ENCODE assay signal across 8 mouse cellular contexts in the genomic region with DNA sequence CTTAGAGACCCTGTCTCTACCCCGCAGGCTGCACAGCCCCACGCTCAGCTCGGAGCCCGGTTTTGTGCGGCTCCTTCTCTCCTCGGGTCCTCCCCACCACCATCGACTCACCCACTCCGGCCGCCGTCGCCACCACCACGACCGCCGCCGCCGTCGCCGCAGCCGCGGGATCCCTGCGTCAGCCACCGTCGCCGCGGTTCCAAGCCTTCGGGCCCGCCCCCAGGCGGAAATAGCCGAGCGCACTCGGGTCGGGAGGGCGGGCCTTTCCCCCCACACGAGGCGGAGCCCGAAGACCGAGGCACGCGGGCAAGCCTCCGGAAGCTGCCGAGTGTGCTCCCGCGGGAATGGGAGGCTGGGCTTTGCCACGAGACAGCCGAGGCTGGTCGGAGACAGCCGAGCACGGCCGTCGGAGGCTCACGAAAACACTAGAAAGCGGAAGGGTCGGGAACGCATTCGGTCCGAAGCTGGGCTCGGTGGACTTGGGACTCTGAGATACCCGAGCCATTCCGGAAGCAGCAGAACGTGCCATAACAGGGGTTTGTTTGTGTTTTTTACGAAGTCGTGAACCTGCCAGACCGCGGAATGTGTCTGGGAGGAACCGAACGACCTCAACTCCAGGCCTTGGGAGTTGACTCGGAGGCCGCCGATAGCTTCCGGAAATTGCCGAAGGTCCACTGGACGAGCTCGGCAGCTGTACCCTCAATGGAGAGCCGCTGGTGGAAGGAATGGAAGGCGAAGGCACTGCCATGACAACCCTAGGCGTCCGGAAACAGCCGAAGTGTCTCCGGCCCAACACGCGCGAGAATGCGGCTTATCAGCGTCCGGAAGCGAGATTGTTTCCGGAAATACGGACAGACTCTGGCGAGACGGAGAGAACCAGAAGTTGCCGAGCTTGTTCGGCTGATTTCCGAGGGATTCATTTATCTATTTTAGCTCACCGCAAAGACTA. TPM values are rescaled to one million over a fixed set of nuclear protein-coding genes. Genes with fewer than 3 reads are reported as not detected.
DNase-seq lines count a peak whose midpoint lies in the region; ATAC-seq and TF ChIP-seq lines count a peak whose summit lies in the region.

A gene (minus strand): TSS at position 218 of the 949 bp plus-strand sequence.

- peak; percentile 74 for ATAC-seq in cerebellum, adult (ENCODE audit: insufficient number of reproducible peaks, low FRiP score, low TSS enrichment)
- peak; percentile 95 for ATAC-seq in forebrain, embryonic 14.5 days
- peak; percentile 95 for ATAC-seq in neural tube, embryonic 15.5 days (ENCODE audit: low FRiP score)

- peak within 1 kb of the TSS; percentile 93 for H3K9ac ChIP-seq in ES-Bruce4 (ENCODE audit: low read depth, poor library complexity, severe bottlenecking)
- peak within 1 kb of the TSS; percentile 98 for H3K9ac ChIP-seq in forebrain, embryonic 14.5 days (ENCODE audit: low read length)
- peak within 1 kb of the TSS; percentile 97 for H3K9ac ChIP-seq in neural tube, embryonic 15.5 days (replicated peaks)

- peak within 1 kb of the TSS; percentile 71 for H3K27ac ChIP-seq in ES-Bruce4 (ENCODE audit: insufficient read depth, low read length)
- peak within 1 kb of the TSS; percentile 96 for H3K27ac ChIP-seq in forebrain, embryonic 14.5 days (ENCODE audit: low read depth, low read length)
- H3K27ac ChIP-seq in neural tube, embryonic 15.5 days (replicated peaks): peak within 1 kb of the TSS; percentile 99

- H3K36me3 ChIP-seq in ES-Bruce4 (ENCODE audit: control insufficient read depth, insufficient read depth, low read length, poor library complexity, severe bottlenecking): no peaks in the 10 kb centered on the region
- H3K36me3 ChIP-seq in forebrain, embryonic 14.5 days (ENCODE audit: control insufficient read depth, insufficient read depth, low read length): peaks cover 65% of the 10 kb centered on the region
- H3K36me3 ChIP-seq in neural tube, embryonic 15.5 days: peaks cover 61% of the 10 kb centered on the region

- no peaks in the 10 kb centered on the region for H3K9me3 ChIP-seq in ES-Bruce4 (replicated peaks; ENCODE audit: control insufficient read depth, insufficient read depth, low read length, poor library complexity, severe bottlenecking)
- H3K9me3 ChIP-seq in forebrain, embryonic 14.5 days (replicated peaks; ENCODE audit: control insufficient read depth, low read length): no peaks in the 10 kb centered on the region
- no peaks in the 10 kb centered on the region for H3K9me3 ChIP-seq in neural tube, embryonic 15.5 days (replicated peaks)

- TF ChIP-seq EP300 in ES-Bruce4 (IDR thresholded peaks at IDR 0.05; ENCODE audit: insufficient read depth, low read depth, low read length): no peak

- under 1% methylated on average over 93 of the region's 94 CpGs for WGBS in forebrain, embryonic 14.5 days
- WGBS in neural tube, embryonic 15.5 days: under 1% methylated on average over 92 of the region's 94 CpGs

- H3K4me3 ChIP-seq in ES-Bruce4 (ENCODE audit: low read depth, low read length): peak within 1 kb of the TSS; percentile 91
- peak within 1 kb of the TSS; percentile 86 for H3K4me3 ChIP-seq in forebrain, embryonic 14.5 days (ENCODE audit: low read depth, low read length)
- H3K4me3 ChIP-seq in neural tube, embryonic 15.5 days (replicated peaks): peak within 1 kb of the TSS; percentile 70

- DNase-seq in forebrain, embryonic 14.5 days (ENCODE audit: low spot score): peak; percentile 99
- peak; percentile 100 for DNase-seq in heart, postnatal 14 days
- DNase-seq in layer of hippocampus, adult 11-12 months (ENCODE audit: low spot score): peak; percentile 98
- peak; percentile 95 to 97 for DNase-seq in lung, adult 18-20 months
- peak; percentile 95 for DNase-seq in testis, postnatal 14 days (ENCODE audit: low spot score)

- H3K4me2 ChIP-seq in forebrain, embryonic 14.5 days (ENCODE audit: low read length): peak within 1 kb of the TSS; percentile 74
- peak within 1 kb of the TSS; percentile 87 for H3K4me2 ChIP-seq in neural tube, embryonic 15.5 days

- H3K27me3 ChIP-seq in ES-Bruce4 (ENCODE audit: control insufficient read depth, insufficient read depth, low read length, poor library complexity, severe bottlenecking): no peaks in the 10 kb centered on the region
- no peaks in the 10 kb centered on the region for H3K27me3 ChIP-seq in forebrain, embryonic 14.5 days (replicated peaks; ENCODE audit: control insufficient read depth, insufficient read depth, low read length)
- no peaks in the 10 kb centered on the region for H3K27me3 ChIP-seq in neural tube, embryonic 15.5 days (replicated peaks)

- TF ChIP-seq CTCF in ES-Bruce4 (IDR thresholded peaks at IDR 0.05; ENCODE audit: low read depth, low read length): no peak

- intact Hi-C loops in heart, postnatal 14 days (cut with DNase I): no loop called here

- peaks cover 2% of the 10 kb centered on the region for H3K4me1 ChIP-seq in ES-Bruce4 (ENCODE audit: control insufficient read depth, insufficient read depth, low read length)
- H3K4me1 ChIP-seq in forebrain, embryonic 14.5 days (ENCODE audit: control insufficient read depth, insufficient read depth, low read length): peaks cover 35% of the 10 kb centered on the region
- peaks cover 56% of the 10 kb centered on the region for H3K4me1 ChIP-seq in neural tube, embryonic 15.5 days

- TF ChIP-seq POLR2A in ES-Bruce4 (IDR thresholded peaks at IDR 0.05; ENCODE audit: insufficient read depth, low read length): peak; percentile 12

RNA-seq across cellular contexts. Expression of the gene that starts here (rescaled TPM):
- 20.1 and 25.1 TPM in 2 replicates for polyA plus RNA-seq in ES-Bruce4 (2011; ENCODE audit: insufficient read depth, insufficient read length, low read depth, missing spikeins)
- 57.9 and 84.9 TPM in 2 replicates for polyA plus RNA-seq in forebrain, embryonic 14.5 days (2014; fragmentation: Nextera tagmentation; extraction: Ambion mirVana)
- 10 to 100 TPM; 31.4 to 33.1 TPM for total RNA-seq in heart, postnatal 14 days (2021)
- 97.5 and 102 TPM in 2 replicates for polyA plus RNA-seq in neural tube, embryonic 15.5 days (2015; fragmentation: Nextera tagmentation; extraction: Ambion mirVana)

Comparison
In these comparisons a context has a peak if more than half of its experiments do, and no peak if none do; other contexts are left out.
1. Peak in every context shown above with its lines: DNase-seq, ATAC-seq, H3K4me3 ChIP-seq and H3K27ac ChIP-seq.